Mouse (Mus musculus): ENCODE measurements at regions not wholly inside any gene's neighbourhood (a gene's known extent, or its start where the extent isn't known, plus 50 kb on each side); places are given as distances from the start of the nearest gene placed in this dataset.

DNA sequence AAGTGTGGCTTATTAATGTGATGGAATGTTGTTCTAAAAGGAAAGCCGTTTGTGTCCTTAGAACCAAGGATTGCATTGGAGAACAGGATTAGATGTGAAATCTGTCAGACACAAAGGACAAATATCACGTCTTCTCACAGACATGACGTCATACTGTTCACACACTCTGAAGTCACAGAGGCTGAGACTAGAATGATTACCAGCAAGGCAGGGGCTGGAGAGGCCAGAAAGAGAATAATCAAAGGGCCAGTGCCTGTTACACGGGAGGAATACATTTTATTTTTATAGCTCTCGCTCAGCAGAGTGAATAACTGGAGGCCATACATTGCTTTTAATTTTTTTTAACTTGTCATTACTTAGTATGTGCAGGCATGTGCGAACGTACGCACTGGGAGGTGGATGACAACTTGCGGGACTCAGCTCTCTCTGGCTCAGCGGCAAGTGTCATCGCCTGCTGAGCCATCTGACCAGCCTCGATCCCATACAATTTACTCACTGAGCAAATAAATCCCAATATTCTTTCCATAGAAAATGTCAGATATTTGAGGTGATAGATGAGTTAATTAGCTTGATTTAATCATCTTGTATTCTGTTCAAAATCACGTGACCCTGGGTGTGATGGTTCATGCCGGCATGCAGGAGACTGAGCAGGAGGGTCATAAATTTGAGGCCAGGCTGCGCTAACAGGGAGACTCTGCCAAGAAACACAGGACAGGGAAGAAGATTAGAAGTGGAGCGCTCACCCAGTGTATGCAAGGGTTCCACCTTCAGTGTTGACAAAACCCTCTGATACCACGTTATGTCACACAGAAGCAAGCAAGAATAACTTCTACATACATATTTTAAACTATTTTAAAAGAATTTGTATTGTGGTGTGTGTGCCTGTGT, 109.6 kb downstream of the Fam168b start:
- TF ChIP-seq CTCF (IDR thresholded peaks at IDR 0.05; ENCODE audit: control insufficient read depth, insufficient read depth, low read length) (no peak), POLR2A (IDR thresholded peaks at IDR 0.05; ENCODE audit: borderline replicate concordance, control insufficient read depth, low read depth, low read length) (no peak)
